Mouse (Mus musculus): Measurements from ENCODE around the gene H2-DMb2.
A peak's percentile ranks its signal among the peaks of the same experiment; 100 is the strongest.
"Not testable (repeated sequence)": the region's sequence is repeated elsewhere in the genome, so short reads cannot be mapped to it uniquely, and the experiment has no call there.

H2-DMb2 gene

DNA sequence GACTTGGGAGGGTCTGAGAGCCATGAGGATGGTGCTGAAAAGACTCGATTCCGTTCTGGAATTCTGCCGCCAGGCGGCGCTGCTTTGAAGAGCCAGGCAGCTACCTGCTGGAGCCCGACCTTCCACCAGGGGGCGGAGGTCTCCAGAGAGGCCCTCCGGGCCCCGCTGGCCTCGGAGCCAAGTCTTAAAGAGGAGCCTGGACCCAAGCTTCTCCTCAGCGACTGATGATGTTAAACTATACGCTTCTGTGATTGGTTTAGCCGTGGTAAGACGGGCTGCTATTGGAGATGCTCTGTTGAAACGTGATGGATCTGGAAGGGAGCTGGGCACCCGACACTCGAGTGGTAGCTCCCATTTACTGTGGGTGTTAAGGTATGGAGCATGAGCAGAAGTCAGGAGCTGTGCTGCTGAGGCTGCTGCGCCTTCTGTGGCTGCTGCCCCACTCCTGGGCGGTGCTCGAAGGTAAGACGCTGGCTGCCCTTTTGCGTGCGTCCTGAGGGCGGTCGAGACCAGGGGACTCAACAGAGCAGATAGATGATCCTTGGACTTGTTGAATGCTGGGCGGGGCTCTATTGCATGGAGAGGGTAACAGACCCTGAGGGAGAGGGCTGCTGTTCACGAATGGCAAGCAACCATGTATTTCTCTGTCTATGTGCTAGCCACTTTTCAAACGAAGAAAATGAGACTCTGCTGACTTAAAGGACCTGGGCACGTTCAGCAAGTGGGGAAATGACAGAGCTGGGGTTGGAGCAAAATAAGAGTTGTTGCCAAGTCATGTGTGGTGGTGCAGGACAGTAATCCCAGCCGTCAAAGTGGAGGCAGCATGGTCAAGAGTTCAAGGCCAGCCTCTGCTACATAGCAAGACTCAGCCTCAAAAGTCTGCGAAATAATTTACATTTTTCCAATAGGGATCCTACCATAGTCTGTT, 7.5 kb upstream of the H2-DMb2 start:
- DNase-seq (ENCODE audit: low spot score): peak; percentile 99

- DNase-seq (ENCODE audit: low spot score): no peak
Observed at GRCm38 (mm10) chr17:34137601-34138000, 5.5 kb upstream of the H2-DMb2 start.

- no peak for DNase-seq (ENCODE audit: low spot score)
Observed at GRCm38 (mm10) chr17:34138655-34139054, 4.5 kb upstream of the H2-DMb2 start.

GRCm38 (mm10) chr17:34139416-34139815, 3.7 kb upstream of the H2-DMb2 start:
- DNase-seq (ENCODE audit: low spot score): peak; percentile 79

GRCm38 (mm10) chr17:34140240-34140639, 2.9 kb upstream of the H2-DMb2 start:
- no peak for DNase-seq (ENCODE audit: low spot score)

- no peak for DNase-seq (ENCODE audit: low spot score)
Observed at GRCm38 (mm10) chr17:34141448-34141847, 1.7 kb upstream of the H2-DMb2 start.

DNA sequence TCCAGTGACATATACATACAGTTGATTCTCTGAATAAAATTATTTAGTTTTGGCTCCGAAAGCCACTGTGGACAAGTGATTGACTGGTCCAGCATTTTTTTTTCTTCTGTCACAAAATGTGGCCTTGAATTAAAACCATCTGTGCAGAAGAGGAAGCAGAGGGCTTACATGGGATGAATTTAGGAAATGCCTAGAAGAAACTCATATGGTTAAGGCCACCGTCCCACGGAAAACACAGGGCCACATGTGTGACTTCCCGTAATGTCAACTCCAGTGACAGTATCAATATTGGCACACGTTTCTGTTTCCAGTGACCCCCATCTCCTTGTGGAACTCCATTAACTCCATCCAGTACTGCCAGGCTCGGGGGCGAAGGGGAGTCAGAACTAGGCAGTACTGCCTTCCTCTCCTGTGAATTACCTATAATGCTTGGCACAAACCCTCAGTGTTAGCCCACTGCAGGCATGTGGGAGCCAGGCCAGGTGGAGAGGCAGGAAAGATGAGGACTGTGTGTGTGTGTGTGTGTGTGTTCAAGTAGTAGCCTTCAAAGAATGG, 574 bp upstream of the H2-DMb2 start:
- DNase-seq (ENCODE audit: low spot score): no peak

GRCm38 (mm10) chr17:34143461-34143860, 354 bp downstream of the H2-DMb2 start:
- DNase-seq (ENCODE audit: low spot score): no peak

- not testable (repeated sequence) for DNase-seq (ENCODE audit: low spot score)
Observed at GRCm38 (mm10) chr17:34144221-34144620, 1.1 kb downstream of the H2-DMb2 start.

- DNase-seq (ENCODE audit: low spot score): peak; percentile 65
Observed at GRCm38 (mm10) chr17:34144960-34145371, 1.9 kb downstream of the H2-DMb2 start.

- peak; percentile 88 for DNase-seq (ENCODE audit: low spot score)
Observed at GRCm38 (mm10) chr17:34152923-34153322, 9.8 kb downstream of the H2-DMb2 start, which contains the start of gene H2-DMb1. Gene H2-DMb1 (plus strand): TSS chr17:34153072.

DNA sequence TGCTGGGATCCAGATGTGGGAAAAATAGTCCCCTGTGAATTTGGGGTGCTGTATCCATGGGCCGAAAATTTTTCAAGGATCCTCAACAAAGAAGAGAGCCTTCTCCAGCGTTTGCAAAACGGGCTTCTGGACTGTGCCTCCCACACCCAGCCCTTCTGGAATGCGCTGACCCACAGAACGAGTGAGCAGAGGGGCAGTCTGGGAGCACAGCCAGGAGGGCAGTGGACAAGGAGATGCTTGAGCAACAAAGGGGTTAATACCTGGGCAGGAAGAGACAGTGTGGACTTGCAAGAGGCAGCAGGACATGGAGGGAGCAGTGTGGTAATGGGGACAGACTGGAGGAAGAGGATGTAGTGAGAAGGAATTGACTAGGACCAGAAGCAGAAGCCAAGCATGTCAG, 12.4 kb downstream of the H2-DMb2 start:
- DNase-seq (ENCODE audit: low spot score): no peak

DNA sequence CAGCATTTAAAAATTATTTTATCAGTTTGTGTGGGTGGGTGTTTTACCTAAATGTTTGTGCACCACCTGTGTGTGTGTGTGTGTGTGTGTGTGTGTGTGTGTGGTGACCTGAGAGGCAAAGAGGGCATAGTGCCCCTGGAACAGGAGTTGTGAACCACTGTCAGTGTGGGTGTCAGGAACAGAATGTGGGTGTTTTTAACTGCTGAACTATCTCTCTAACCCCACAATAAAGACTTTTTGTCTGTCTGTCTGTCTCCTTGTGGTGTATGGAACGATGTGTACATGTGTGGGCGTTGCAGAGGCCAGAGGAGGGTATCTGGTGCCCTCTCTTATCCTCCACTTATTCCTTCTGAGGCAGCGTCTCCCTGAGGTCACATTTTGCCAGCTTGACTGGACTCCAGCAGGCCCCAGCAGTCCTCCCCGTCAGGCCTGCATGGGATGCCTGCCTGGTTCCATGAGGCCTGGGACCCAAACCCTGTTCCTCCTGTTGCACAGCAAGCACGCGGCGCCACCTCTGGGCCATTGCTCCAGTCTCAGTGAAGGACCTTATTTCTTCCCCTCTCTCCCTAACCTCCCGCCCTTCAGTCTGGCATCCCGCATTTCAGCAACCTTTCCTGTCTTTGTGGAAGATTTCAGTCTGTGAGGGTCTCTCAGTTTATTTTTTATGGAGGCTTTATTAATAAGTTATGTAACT, 21.2 kb downstream of the H2-DMb2 start:
- peak; percentile 18 for DNase-seq (ENCODE audit: low spot score)

GRCm38 (mm10) chr17:34165033-34165730, 22.1 kb downstream of the H2-DMb2 start:
- DNase-seq (ENCODE audit: low spot score): peak; percentile 14

DNA sequence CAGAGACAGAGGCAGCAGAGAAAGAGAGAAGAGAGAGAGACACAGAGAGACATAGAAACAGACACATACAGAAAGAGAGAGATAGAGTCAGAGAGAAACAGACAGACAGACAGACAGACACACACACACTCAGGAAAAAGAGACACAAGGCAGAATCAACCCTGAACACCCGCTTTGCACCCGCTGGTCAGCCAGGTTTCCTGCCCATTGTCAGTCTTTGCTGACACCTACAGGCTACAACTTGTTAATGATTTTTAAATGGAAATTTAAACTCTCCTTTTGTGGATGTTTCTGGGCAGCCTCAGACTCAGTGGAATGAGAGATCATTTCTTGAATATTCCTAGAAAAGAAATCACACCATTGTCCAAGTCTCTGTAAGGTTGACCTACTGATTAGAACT, 26.2 kb downstream of the H2-DMb2 start:
- peak; percentile 69 for DNase-seq (ENCODE audit: low spot score)

- DNase-seq (ENCODE audit: low spot score): no peak
Observed at GRCm38 (mm10) chr17:34170487-34170876, 27.4 kb downstream of the H2-DMb2 start.

DNA sequence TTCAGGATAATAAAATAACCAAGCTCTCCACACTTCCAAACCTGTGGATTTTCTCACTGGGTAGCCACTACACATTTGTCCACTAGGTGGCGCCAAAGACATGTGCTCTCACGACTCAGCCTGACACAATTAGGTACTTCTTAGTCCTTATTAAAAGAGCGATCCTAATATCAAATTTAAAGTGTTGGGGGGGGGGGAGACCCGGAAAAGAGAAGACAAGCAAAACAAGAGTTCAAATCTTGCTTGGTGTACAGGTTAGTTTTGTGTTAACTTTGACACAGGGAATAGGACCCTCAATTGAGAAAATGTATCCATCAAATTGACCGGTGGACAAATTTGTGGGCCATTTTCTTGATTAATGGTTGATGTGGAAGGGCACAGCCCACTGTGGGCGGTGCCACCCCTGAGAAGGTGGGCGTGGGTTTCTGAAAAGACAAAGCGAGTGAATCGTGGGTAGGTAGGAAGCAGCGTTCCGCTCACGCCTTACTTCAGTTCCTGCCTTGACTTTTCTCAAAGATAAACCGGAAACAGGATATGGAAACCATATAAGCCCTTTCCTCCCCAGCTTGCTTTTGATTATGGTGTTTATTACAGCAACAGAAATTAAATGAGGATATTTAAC, 27.9 kb downstream of the H2-DMb2 start:
- DNase-seq (ENCODE audit: low spot score): peak; percentile 86

DNA sequence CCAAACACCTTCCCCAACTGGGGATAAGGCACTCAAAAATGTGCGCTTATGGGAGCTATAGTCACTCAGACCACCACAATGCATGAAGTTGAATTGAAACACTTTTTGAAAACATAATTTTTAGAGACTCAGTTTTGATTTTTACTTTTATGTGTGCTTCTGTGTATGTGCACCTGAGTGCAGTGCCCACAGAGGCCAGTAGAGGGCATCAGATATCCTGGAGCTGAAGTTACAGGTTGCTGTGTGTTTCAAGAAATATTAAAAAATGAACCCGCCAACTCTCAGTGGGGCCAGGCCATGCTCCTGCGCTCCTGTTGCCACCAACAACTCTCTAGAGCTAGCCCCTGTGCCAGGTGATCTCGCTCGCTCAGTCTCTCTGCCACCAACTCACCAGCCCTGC, 29.4 kb downstream of the H2-DMb2 start:
- no peak for DNase-seq (ENCODE audit: low spot score)

GRCm38 (mm10) chr17:34174075-34174474, 31.0 kb downstream of the H2-DMb2 start:
- no peak for DNase-seq (ENCODE audit: low spot score)

DNA sequence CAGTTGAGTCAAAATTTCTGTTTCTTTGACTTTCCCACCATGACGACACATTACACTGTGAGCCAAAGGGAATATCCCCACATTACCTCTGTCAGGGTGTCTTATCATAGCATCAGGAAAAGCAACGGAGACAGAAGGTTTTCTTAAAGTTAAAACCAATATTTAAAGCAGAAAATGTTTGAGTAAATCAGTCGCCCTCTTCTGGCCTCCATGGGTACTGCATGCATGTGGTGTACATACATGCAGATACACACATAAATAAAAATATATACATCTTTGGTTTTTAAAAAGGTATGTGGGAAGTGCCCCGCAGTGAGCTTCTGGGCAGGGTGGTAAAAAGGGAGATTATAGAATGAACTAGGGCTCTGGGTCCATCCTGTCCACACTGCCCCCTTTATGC, 34.1 kb downstream of the H2-DMb2 start:
- no peak for DNase-seq (ENCODE audit: low spot score)

GRCm38 (mm10) chr17:34179019-34179418, 35.9 kb downstream of the H2-DMb2 start:
- no peak for DNase-seq (ENCODE audit: low spot score)
